Mouse (Mus musculus) lung, postnatal 0 days (tissue): ENCODE data around the gene Btg1.

Source experiments
- CTCF ChIP-seq: IDR thresholded peaks from 2 replicates; pipeline ENCODE4 v1.5.1; 2016; ENCODE audit warnings: antibody characterized with exemption, mild to moderate bottlenecking
- EP300 ChIP-seq: IDR thresholded peaks from 2 replicates; pipeline ENCODE4 v1.6.1; 2016; ENCODE audit warnings: antibody characterized with exemption, mild to moderate bottlenecking, control low read depth

DNA sequence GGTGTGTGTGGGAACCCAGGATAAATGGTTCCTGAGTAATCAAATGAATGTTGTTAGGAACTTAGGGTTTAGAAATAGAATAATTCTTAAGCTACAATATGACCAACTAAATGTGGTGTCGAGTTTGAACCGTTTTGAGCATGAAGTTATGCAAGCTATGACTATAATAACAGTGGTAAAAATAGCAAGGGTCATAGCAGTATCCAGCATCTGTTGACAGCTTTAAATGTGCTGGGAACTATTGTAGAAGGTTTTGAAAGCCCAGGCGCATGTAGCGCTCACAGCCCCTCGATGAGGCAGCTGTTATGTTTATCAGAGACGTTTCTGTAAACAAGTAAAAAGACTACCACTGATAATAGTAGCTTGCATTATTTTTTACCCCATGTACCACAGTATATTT, 25.9 kb downstream of the Btg1 start:
- no peak for TF ChIP-seq CTCF
- peak; percentile 41 for TF ChIP-seq EP300
